Mouse (Mus musculus) ES-Bruce4 (cell line): Measurements from ENCODE around the gene Rgcc.

ENCODE experiments used
- CTCF ChIP-seq: IDR thresholded peaks from one replicate; pipeline ENCODE4 v1.8.1; 2011; ENCODE audit warnings: low read depth, low read length
- POLR2A ChIP-seq: IDR thresholded peaks from one replicate; pipeline ENCODE4 v1.8.1; 2011; ENCODE audit warnings: low read length; ENCODE audit not compliant: insufficient read depth

GRCm38 (mm10) chr14:79317602-79318001, 16.2 kb upstream of the Rgcc start:
- TF ChIP-seq CTCF = no peak
- no peak for TF ChIP-seq POLR2A
